Mouse (Mus musculus) embryonic fibroblast, embryonic 13.5 days (primary cell): ENCODE data around the gene Azgp1.

Source experiments
- CTCF ChIP-seq: IDR thresholded peaks from 2 replicates; pipeline ENCODE4 v1.5.1; 2011; ENCODE audit warnings: mild to moderate bottlenecking, control low read depth, low read length, moderate library complexity, borderline replicate concordance; ENCODE audit not compliant: insufficient read depth
- POLR2A ChIP-seq: IDR thresholded peaks from 2 replicates; pipeline ENCODE4 v1.6.1; 2011; ENCODE audit warnings: low read depth, mild to moderate bottlenecking, control low read depth, low read length, moderate library complexity

GRCm38 (mm10) chr5:138016997-138017396 lies 35.7 kb downstream of the Azgp1 start:
- TF ChIP-seq POLR2A = no peak
- TF ChIP-seq CTCF = no peak
